20 mouse cellular contexts compared by ENCODE assay signal in the genomic region with DNA sequence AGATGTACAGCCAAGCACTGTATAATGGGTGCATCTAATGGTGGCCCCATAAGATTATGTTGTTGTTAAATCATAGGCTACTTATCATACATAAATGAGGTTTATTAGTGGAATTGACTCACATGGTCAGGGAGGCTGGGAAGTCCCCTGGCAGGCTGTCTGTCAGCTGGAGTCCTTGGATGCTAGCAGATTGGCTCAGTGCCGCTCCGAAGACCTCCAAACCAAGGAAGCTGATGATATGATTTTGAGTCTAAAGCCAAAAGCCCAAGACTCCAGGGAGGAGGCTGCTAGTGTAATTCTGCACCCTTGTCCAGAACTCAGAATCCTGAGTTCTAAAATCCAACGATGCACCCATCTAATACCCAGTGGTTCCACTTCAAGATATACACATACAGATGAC. TPM values are rescaled to one million over a fixed set of nuclear protein-coding genes. Genes with fewer than 3 reads are reported as not detected.
A peak's percentile ranks its signal among the peaks of the same experiment; 100 is the strongest.
DNase-seq lines count a peak whose midpoint lies in the region; ATAC-seq lines count a peak whose summit lies in the region.
"Had no signal": no experiment of that assay in that cellular context is flagged by ENCODE, and none has a peak within 500 bp of the region (broad histone marks: within the 10 kb centered on the region; RNA-seq: fewer than 3 reads in every experiment).

No protein-coding gene starts in this region.

- H3K4me1 ChIP-seq in forebrain, embryonic 13.5 days, result peaks cover 4% of the 10 kb centered on the region; the same call in 1 of the 2 replicates
- H3K4me1 ChIP-seq: hindbrain, embryonic 12.5 days had no signal

- no peaks in the 10 kb centered on the region for H3K36me3 ChIP-seq in forebrain, embryonic 13.5 days (ENCODE audit: poor library complexity, severe bottlenecking)
- H3K36me3 ChIP-seq: embryonic facial prominence, embryonic 12.5 days; forebrain, embryonic 12.5 days; heart, embryonic 12.5 days; hindbrain, embryonic 12.5 days had no signal

- no peaks in the 10 kb centered on the region for H3K27me3 ChIP-seq in forebrain, embryonic 13.5 days
- H3K27me3 ChIP-seq: embryonic facial prominence, embryonic 12.5 days; forebrain, embryonic 12.5 days; heart, embryonic 12.5 days; hindbrain, embryonic 12.5 days had no signal

- peak; percentile 12 for DNase-seq in heart, postnatal 4 days
- no peak for DNase-seq in heart, postnatal 36 days
- DNase-seq in ovary, postnatal 36 days (ENCODE audit: low spot score), result peak; percentile 42
- DNase-seq in ovary, postnatal 14 days (ENCODE audit: low spot score), result no peak
- peak; percentile 72 for DNase-seq in adrenal gland, adult 8-10 months
- DNase-seq in adrenal gland, postnatal 36 days, result peak; percentile 76 to 77
- DNase-seq in layer of hippocampus, adult 9-11 months, result no peak
- DNase-seq: cerebellum, adult 18-20 months; embryo, embryonic 11 days; forebrain, postnatal 0 days; gastrocnemius, adult 2 months; gastrocnemius, postnatal 25 days had no signal

- H3K27ac ChIP-seq in forebrain, embryonic 13.5 days, result no peak overlapping the region
- H3K27ac ChIP-seq: embryonic facial prominence, embryonic 12.5 days; forebrain, embryonic 12.5 days; gastrocnemius, adult 2 months; hindbrain, embryonic 12.5 days had no signal

- ATAC-seq in forebrain, embryonic 13.5 days, result no peak
- ATAC-seq: forebrain, postnatal 0 days; hindbrain, embryonic 16.5 days; inflammation-experienced regulatory T-cells, adult 6 months; intestine, postnatal 0 days had no signal

- H3K9me3 ChIP-seq in forebrain, embryonic 13.5 days (replicated peaks), result no peaks in the 10 kb centered on the region
- H3K9me3 ChIP-seq: embryonic facial prominence, embryonic 12.5 days; forebrain, embryonic 12.5 days; heart, embryonic 12.5 days; hindbrain, embryonic 12.5 days had no signal

- intact Hi-C loops in heart, postnatal 36 days (cut with DNase I), result no loop called here

- no peak overlapping the region for H3K4me3 ChIP-seq in forebrain, embryonic 13.5 days
- H3K4me3 ChIP-seq: embryonic facial prominence, embryonic 12.5 days; forebrain, embryonic 12.5 days; gastrocnemius, adult 2 months; heart, embryonic 12.5 days; hindbrain, embryonic 12.5 days had no signal

- H3K9ac ChIP-seq in forebrain, embryonic 13.5 days, result no peak overlapping the region
- H3K9ac ChIP-seq: embryonic facial prominence, embryonic 12.5 days; forebrain, embryonic 12.5 days; forebrain, postnatal 0 days; heart, embryonic 12.5 days; hindbrain, embryonic 12.5 days had no signal

- no peak overlapping the region for H3K4me2 ChIP-seq in forebrain, embryonic 13.5 days
- H3K4me2 ChIP-seq: embryonic facial prominence, embryonic 12.5 days; forebrain, embryonic 12.5 days; heart, embryonic 12.5 days; hindbrain, embryonic 12.5 days had no signal

- WGBS in forebrain, embryonic 13.5 days, result 93% methylated on average over 3 of the region's 3 CpGs

RNA-seq across cellular contexts. Expression of gene Lca5, which starts 45.0 kb away (rescaled TPM):
- total RNA-seq in heart, postnatal 4 days (2021), result 1 to 10 TPM; 8.0 to 9.0 TPM
- 1 to 10 TPM; 3.8 TPM for total RNA-seq in heart, postnatal 36 days (2021)
- 10 to 100 TPM in 1 of 4 experiments, 1 to 10 TPM in 3; 4.1 to 10.7 (median 6.0) TPM for total RNA-seq in adrenal gland, adult 8-10 months (2022)
- 1 to 10 TPM; 5.1 to 6.9 TPM for total RNA-seq in adrenal gland, postnatal 36 days (2021)
- polyA plus RNA-seq in forebrain, embryonic 13.5 days (2015; fragmentation: Nextera tagmentation; extraction: Ambion mirVana), result 23.4 and 26.5 TPM in 2 replicates

Comparison
In these comparisons a context has a peak if more than half of its experiments do, and no peak if none do; other contexts are left out.
1. DNase-seq: peak in heart, postnatal 4 days (single experiment), ovary, postnatal 36 days (single experiment), adrenal gland, adult 8-10 months (single experiment) and adrenal gland, postnatal 36 days (2 of 2); none in heart, postnatal 36 days (0 of 2), ovary, postnatal 14 days (single experiment) and layer of hippocampus, adult 9-11 months (single experiment).